Mouse (Mus musculus): ENCODE measurements around the gene Mrps26. TPM values are rescaled to one million over a fixed set of nuclear protein-coding genes. Genes with fewer than 3 reads are reported as not detected.
"Not testable (repeated sequence)": the region's sequence is repeated elsewhere in the genome, so short reads cannot be mapped to it uniquely, and the experiment has no call there.

Gene Mrps26
- 10 to 100 TPM; 38.6 to 47.7 TPM for total RNA-seq (2021)
- long read RNA-seq, experiment 1, full-length matches to known transcripts: 65 of 78 reads
- long read RNA-seq, experiment 1, partial matches to known transcripts: 12 of 78 reads
- long read RNA-seq, experiment 1, other reads (novel, unspliced or antisense): 1 of 78 reads
- long read RNA-seq, experiment 2, full-length matches to known transcripts: 104 of 125 reads
- long read RNA-seq, experiment 2, partial matches to known transcripts: 20 of 125 reads
- long read RNA-seq, experiment 2, other reads (novel, unspliced or antisense): 1 of 125 reads

DNA sequence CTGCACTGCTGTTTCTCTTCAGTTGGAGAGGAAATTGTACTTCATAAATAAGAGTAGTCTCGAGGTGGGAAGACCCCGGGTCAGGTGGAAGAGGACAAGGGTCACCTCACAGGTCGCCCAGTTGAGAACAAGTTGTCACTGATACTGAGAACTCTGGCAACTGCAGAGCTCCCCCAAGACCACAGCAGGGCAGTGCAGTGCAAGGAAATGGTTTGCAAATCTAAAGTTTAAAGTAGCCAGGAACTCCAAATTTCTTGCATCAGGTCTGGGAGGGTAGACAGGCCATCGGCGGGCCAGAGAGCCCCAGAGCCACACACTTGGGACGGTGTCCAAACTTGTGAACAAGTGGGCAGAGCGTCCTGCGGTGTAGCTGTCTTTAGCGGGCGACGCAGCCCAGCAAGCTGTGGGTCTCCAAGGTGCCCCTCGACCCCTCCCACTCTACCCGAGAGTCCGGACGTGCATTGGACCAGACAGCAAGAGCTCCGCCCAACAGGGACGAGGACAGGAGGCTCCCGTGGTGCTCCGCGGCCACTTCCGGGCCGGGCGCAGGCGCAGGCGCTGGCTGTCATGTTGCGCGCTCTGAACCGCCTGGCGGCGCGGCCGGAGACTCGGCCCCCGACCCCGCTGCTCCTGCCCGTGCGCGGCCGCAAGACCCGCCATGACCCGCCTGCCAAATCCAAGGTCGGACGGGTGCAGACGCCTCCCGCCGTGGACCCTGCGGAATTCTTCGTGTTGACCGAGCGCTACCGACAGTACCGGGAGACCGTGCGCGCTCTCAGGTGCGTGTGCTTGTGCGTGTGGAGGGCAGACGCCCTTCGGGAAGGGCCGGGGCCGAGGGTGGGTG is at the start of gene Mrps26:
Mrps26 (plus strand) TSS at position 531 of the 844 bp plus-strand sequence.
- intact Hi-C loops (cut with DNase I): loop anchor here (5.0 kb wide), 1 partner anchor 34 kb away; no protein-coding TSS in a partner anchor
- DNase-seq: peak; percentile 82 to 91

DNA sequence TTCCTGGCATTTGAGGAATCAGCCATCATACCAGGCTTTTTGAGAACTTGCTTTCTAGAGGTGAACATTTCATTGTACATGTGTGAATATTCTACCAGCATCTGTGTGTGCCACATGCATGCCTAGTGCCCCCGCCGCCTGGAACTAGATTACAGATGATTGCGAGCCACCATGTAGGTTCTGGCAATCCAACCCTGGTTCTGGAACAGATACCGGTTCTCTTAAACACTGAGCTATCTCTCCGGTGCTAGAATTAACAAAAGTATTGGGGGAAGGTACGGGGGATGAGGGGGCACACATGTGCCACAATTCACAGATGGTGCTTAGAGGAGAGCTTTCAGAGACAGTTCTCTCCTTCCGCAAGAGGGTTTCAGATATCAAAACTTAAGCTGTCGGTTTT is 49.6 kb upstream of the Mrps26 start:
- intact Hi-C loops (cut with DNase I): no loop called here
- no peak for DNase-seq

DNA sequence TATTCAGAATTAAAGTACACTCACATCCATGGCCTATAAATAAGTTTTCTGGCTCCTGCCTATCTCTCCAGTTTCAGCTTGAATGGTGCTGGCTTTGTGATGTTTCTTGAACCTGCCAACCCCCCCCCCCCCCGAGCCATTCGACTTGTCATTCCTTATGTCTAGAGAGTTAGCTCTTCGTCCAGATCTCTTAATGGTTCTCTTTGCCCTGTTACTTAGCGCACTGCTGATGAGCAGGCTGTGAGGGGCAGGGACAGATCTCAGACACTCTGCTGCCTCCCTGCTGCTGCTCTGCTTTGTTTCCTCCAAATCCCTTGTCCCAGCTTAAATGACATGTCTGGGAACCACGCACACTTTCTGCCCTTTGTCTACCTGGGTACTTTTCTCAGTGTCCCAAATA is 47.8 kb upstream of the Mrps26 start:
- no peak for DNase-seq
- intact Hi-C loops (cut with DNase I): no loop called here

DNA sequence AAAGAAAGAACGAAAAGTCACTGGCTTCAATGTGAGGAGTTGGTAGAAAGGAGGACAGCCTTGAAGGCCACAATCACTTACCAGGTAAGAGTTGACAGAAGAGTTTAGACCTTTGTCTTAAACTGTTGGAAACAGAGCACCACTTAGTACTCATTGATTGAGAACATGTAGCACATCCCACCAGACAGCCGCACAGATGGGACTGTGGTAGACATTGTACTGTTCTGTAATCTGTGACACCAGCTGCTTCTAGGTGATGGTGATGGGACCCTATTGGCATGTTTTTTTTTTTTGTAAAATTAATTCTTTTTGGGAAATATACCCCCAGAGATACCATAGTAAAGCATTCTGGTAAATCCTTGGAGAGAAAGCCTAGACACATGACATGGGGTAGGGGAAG is 41.6 kb upstream of the Mrps26 start:
- intact Hi-C loops (cut with DNase I): no loop called here
- DNase-seq: no peak

DNA sequence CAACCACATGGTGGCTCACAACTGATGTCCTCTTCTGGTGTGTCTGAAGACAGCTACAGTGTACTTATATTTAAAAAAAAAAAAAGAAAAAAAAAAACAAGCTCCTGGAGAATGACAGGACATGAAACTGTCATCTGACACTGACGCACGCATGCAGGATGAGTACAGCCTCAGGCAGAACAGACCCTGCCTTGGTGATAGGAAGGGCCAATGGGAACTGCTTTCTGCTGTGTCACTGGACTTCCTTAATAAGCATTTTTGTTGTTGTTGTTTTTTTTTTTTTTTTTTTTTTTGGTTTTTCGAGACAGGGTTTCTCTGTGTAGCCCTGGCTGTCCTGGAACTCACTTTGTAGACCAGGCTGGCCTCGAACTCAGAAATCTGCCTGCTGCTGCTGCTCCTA is 38.1 kb upstream of the Mrps26 start:
- DNase-seq; intact Hi-C loops (cut with DNase I): not testable (repeated sequence)

DNA sequence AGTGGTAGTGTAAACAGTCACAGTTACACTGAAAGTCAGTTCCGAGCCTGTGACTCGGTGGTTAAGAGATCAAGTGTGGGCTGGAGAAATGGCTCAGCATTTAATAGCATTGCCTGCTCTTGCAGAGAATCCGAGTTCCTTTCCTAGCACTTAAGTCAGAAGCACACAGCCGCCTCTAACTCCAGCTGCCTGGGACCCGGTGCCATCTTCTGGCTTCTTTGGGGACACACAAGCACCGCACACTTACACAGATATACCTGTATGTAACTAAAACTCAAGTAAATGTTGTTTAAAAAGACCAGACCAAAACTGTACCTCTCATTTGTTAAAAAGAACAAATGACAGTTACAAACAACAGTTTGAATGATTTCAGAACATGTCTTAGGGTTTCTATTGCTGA is 35.1 kb upstream of the Mrps26 start:
- intact Hi-C loops (cut with DNase I): no loop called here
- no peak for DNase-seq

DNA sequence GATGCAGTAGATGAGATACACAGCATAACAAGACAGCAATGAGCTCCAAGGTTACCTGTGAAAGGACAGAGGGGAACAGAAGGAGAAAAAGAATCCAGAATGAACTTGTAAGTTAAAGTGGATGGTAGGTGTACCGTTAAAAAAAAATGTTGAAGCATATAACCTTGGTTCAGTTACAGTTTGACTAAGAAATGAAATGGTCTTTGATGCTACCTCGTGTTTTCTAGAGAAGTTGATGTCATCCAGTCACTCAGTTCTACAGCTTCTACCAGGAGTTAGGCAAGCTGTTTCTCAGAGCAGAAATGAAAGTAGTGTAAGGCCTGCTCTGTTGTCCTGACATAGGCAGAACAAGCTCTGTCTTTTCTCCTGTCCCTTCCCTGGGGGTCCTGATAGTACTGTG is 34.3 kb upstream of the Mrps26 start:
- intact Hi-C loops (cut with DNase I): no loop called here
- DNase-seq: no peak

DNA sequence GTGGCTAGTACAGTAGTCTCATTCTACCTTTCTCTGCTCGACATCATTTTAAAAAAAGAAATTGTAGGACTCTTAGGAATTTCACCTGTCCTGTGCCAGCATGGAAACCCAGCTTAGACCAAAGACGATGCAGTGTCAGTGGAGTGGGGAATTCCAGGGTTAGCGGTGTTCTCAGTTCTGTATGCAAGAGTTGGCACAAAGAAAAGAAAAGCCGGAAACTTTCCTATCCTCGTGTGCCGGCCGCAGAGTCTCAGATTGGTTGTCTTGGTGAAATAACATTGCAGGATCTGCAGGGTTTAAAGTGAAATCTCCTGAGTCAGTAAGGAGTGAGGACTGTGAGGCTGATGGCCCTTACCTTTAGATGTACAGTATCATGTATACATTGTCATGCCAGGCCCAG is 33.6 kb upstream of the Mrps26 start:
- DNase-seq: no peak
- intact Hi-C loops (cut with DNase I): no loop called here

DNA sequence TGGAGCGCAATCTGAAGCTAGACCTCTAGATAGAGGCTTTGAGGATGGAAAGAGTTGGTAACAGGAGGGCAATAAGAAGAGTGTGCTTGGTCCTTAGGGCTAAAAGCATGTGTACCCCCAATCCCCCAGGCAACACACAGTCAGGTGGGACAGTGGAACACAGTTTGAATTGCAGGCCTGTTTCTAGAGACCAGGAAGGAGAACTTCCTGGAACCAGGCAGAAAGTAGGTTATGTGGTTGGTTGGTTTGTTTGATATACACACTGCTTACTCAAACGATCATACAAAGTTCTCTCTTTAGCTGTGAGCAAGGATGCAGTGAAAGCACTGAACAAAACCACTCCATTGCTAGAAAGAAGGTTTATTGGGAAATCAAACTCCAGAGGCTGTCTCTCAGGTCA is 31.3 kb upstream of the Mrps26 start:
- no peak for DNase-seq
- intact Hi-C loops (cut with DNase I): no loop called here

DNA sequence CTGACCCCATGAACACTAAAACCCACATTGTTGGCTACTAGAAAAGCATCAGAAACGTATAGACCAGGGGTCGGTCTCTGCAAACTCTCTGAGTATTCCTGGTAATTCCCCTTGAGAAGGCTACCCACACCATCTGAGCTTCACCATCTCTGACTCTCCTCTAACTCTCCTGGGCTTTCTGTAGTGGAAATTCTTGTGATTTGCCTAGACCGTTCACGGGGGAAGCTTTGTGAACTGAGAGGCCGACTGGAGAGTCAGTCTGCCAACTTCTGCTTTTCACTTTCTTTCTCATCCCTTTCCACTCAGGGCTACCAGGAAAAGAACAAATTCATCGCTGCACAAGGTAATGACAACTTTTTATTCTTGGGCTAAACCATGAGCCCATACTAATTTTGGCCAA is 28.5 kb upstream of the Mrps26 start:
- intact Hi-C loops (cut with DNase I): no loop called here
- no peak for DNase-seq

DNA sequence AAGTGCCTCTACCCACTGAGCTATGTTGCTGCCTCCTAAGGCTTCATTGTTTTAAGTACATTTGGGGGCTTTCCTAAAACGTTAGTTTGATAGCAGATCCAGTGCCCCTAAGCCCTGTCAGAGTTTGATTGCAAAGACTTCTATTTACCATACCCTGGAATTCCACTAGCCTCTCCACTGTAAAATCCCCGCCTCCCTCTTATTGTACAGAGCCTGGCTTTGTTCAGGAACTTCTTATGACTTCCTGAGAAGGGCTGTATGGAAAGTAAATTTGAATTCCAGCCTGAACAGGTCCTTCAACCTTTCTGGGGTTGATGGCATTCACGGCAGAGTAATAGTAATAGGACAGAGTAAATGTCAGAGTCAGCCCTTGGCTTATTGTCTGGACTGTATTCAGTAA is 26.7 kb upstream of the Mrps26 start:
- intact Hi-C loops (cut with DNase I): no loop called here
- DNase-seq: no peak

DNA sequence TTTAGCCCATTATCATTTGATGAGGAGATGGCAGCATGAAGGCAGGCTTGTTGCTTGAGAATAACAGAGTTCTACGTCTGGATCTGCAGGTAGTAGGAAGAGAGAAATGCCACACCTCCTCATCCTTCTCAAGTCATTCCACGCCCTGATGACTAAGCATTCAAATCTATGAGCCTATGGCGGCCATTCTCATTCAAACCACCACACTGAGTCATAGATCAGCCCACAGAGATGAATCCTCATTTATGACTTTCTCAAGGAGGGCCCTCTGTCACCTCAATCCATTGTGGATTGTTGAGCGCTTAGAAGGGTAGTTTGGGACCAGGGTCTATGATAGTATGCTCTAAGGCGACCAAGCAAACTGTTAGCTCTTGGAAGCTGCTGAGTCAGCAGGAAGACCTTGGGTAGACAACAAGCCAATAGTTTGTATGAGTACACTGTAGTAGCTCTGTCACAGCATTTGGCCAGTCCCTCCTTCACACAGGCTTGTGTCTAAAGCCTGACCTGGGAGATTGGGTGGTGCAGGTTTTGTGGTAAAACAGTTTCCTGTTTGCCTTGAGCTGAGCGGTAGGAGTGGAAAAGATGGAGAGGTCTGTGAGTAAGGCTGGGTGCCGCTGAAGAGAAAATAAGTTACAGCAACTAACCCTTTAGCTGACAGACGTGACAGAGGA is 24.5 kb upstream of the Mrps26 start:
- intact Hi-C loops (cut with DNase I): no loop called here
- no peak for DNase-seq

DNA sequence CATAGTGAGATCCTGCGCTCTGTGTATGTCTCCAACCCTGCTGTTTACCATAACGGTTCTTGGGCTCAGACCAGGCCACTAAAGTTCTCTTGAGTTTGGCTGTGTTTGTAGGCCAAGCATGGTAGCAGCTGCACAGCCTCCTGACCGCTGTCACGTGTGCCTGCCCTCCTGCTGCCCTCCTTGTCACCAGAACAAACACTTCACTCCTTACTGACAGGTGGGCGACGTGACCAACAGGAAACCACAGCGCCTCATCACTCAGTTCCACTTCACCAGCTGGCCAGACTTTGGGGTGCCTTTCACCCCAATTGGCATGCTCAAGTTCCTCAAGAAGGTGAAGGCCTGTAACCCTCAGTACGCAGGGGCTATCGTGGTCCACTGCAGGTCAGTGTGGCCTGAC is 23.3 kb upstream of the Mrps26 start:
- intact Hi-C loops (cut with DNase I): no loop called here

DNA sequence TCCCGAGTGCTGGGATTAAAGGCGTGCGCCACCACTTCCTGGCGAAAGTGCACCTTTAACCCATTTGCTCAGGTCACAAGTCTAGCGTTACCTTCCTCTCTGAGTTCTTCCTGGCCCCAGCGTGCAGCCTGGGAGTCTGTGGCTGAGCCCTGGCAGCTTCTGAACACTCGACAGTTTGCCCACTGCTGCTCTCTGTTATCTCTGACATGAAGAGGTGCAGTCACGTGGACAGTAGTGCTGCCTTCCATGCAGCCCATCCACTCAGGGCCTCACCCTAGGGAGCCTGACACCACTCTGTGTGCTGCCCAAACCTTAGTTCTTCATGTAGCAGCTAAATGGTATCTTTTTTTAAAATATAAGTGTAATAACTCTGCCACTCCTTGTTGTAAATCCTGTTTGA is 16.6 kb upstream of the Mrps26 start:
- intact Hi-C loops (cut with DNase I): no loop called here
- DNase-seq: no peak

More for the DNA sequence above, 23.3 kb upstream of the Mrps26 start:
- DNase-seq: no peak

DNA sequence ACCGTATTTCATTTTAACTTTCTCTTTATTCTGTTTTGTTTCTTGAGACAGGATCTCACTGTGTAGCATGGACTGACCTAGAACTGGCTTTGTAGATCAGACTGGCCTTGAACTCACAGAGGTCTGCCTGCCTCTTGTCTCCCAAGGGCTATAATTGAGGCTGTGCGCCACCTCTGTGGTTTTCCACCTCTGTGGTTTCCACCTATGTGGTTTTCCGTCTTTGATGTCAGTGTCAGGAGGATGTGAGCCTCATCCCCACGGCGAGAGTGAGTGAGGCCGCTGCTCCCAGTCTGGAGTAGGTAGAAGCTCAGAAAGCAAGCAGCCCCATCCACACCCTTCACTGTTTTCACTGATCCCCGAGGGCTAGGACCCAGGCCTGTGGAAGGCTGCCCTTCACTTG is 8.7 kb upstream of the Mrps26 start:
- no peak for DNase-seq
- intact Hi-C loops (cut with DNase I): no loop called here

DNA sequence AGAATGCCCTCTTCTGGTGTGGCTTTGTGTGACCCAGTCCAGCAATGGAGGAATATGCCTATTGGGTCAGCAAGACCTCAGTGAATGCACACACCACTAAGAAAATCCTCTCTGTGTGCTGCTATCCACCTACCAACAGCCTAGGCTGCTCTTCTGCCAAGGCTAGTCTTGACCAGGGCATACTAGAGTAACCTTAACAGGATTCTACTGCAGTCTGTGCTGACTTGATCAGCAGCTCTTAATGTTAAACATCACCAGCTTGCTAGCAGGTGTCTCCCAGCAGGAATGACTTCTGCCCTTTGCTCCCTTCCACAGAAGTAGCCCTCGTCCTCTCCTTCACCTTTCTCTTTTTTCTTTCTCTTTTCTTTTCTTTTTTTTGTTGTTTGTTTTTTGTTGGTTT is 7.2 kb upstream of the Mrps26 start:
- intact Hi-C loops (cut with DNase I): no loop called here
- no peak for DNase-seq

DNA sequence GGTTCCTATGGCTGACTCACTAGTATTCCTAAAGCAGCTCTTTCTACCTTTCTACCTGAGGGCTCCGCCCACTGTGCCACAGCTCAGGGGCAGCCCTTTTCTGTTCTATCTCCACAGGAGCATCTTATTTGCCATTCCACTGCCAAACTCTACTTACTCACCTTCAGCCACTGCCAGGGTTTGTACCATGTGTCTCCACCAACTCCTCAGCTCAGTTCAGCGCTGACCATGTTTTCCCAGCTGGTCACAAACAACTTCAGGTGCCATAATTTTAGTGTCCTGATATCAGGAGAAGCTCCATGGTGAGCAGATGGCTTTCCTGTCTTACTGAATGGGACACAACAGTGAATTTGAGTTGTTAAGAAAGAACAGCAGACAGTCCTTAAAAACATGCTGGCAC is 6.1 kb upstream of the Mrps26 start:
- intact Hi-C loops (cut with DNase I): no loop called here
- no peak for DNase-seq

DNA sequence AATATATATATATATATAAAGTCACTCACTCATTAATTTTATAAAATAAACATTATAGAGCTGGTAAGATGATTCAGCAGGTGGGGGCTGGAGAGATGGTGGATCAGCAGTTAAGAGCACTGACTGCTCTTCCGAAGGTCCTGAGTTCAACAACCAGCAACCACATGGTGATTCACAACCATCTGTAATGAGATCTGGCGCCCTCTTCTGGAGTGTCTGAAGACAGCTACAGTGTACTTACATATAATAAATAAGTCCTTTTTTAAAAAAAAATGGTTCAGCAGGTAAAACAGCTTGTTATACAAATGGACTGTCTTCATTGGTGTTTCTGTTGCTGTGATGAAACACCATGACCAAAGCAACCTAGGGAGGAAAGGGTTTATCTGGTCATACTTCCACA is 5.5 kb upstream of the Mrps26 start:
- DNase-seq: no peak
- intact Hi-C loops (cut with DNase I): no loop called here

DNA sequence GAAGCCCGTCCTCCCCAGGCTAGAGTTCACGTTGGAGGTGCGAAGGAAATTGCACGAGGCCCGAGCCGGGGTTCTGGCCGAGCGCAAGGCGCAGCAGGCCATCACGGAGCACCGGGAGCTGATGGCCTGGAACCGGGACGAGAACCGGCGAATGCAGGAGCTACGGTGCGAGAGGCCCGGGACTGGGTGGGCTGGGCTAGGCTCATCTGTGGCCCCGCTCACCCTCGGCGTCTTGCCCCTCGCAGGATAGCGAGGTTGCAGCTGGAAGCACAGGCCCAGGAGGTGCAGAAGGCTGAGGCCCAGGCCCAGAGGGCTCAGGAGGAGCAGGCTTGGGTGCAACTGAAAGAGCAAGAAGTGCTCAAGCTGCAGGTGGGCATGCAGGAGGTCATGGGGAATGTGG is 521 bp downstream of the Mrps26 start:
- DNase-seq: no peak
- intact Hi-C loops (cut with DNase I): loop anchor here (5.0 kb wide), 1 partner anchor 33 kb away; no protein-coding TSS in a partner anchor

DNA sequence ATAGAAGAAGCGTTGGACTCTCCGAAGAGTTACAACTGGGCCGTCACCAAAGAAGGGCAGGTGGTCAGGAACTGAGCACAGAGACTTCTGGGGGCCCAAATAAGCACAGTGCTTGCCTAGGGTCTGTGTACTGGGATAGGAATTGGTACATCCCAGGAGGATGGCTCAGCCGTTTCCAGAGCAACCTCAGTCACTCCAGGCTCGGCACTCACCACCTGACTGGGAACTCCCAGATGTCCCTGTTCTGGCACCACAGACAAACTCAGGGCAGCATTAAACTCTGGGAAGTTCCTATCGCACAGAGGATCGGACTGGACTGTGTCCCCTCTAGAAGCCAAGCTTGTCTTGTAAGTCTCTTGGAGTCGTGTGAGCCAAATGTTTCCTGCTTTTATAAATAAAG is 1.4 kb downstream of the Mrps26 start:
- DNase-seq: no peak
- intact Hi-C loops (cut with DNase I): loop anchor here (5.0 kb wide), 1 partner anchor 32 kb away; no protein-coding TSS in a partner anchor

DNA sequence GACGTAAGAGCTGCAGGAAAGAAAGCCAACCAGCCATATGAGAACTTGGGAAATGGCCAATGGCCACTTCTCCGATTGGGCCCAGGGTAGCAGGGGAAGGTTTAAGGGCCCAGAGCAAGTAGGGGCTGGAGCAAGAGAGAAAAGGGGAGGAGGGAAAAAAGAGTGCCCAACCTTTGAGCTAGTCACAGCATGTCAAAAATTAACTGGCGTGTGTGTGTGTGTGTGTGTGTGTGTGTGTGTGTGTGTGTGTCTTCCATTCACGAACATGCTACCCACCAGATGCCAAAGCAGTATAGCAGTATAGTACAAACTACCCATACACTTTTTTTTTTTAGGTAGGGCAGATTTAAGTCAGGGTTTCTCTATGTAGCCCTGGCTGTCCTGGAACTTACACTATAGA is 5.4 kb downstream of the Mrps26 start:
- DNase-seq: no peak
- intact Hi-C loops (cut with DNase I): no loop called here
